Mouse (Mus musculus) induced T-regulatory cell, adult 2 months (primary cell): ENCODE measurements around the gene 4930432K21Rik.

Source experiments
- DNase-seq: peaks from one replicate; pipeline ENCODE4 v3.0.0-alpha.2; 2012; ENCODE audit warnings: low read depth

Gene 4930432K21Rik

DNA sequence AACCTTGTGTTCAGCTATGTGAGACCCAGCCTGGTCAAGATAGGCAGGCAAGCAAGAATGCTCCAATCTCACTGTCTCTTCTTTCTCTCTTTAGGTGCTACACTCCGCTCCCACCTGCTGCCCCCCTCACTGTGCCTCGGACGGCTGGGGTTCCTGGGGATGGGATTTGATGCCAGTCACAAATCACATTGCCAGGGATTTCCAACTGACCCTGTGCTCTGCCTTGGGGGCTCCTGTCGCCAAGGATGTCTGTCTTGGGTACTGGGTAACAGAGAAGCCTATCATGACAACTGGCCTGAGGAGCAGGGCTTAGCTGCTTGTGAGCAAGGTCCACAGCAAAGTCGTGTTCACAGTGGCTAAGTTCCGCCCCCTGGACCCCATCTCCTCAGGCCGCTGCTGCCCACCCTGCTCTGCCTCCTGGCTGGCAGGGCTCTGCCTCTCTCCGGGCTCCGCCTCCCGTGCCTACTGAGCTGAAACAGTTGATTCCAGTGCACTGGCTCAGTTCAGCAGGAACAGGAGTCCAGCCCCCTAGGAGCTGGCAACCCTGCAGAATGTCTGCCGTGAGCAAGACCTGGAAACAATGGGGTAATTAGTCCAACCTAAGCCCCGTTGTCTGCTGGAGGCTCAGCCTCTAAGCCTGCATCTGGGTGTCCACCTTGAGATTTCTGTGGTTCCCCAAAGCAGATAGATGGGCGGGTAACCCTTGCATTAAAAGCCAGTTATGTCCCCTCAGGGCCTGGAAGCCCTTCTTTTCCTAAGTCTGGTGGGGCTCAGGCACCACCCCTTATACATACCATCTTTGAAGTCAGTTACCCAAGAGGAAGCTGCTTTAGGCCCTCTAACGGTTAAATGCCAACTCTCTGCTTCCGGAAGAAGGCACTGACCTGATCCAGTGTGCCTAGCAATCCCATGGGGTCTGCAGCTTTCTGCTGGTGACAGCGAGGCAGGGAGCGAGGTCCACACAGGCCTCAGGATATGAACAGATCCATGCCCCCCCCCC is 60.9 kb downstream of the 4930432K21Rik start:
- DNase-seq: peak; percentile 57

DNA sequence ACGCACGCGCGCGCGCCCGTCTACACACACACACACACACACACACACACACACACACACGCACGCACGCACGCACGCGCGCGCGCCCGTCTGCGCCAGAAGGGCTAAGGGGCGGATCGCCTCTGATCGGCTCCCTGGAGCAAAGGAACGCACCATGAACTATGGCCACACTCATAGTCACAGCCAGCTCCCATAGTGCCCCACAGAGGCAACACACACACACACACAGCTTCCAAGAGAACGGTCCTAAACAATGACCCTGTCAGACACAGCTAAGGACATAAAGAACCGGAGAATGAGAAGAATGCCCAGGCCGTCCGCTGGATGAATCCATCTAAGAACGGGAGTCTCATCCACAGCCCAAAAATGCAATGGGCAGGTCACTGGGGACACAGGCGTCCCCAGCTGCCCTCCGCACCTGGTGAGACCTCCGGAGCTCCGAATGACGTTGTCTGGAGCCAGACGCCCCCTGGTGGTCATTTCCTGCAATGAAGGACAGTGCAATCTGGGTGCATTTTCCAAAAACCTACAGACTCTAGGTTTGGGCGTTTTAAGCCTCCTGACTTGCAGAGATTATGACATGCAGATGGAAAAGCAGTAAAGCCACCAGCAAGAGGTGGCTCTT is 62.5 kb downstream of the 4930432K21Rik start:
- DNase-seq: peak; percentile 91

DNA sequence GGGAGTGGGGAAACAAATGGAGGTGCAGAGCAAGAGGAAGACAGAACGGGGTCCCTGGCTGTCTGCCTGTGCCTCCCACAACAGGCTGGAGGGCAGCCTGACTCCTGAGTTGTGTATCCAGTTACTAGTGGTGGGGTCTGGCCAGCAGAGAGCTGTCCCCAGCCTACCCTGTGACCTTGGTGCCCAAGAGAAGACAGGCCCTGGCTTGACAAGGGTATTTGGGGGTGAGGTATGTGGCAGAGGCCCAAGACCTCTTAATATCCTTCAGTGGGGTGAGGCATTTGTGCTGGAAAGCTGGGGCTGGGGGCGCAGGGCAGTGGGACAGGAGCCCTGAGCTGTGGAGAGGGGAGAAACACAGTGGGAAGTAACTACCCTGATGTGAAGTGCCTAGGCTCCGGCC is 63.4 kb downstream of the 4930432K21Rik start:
- DNase-seq: no peak

DNA sequence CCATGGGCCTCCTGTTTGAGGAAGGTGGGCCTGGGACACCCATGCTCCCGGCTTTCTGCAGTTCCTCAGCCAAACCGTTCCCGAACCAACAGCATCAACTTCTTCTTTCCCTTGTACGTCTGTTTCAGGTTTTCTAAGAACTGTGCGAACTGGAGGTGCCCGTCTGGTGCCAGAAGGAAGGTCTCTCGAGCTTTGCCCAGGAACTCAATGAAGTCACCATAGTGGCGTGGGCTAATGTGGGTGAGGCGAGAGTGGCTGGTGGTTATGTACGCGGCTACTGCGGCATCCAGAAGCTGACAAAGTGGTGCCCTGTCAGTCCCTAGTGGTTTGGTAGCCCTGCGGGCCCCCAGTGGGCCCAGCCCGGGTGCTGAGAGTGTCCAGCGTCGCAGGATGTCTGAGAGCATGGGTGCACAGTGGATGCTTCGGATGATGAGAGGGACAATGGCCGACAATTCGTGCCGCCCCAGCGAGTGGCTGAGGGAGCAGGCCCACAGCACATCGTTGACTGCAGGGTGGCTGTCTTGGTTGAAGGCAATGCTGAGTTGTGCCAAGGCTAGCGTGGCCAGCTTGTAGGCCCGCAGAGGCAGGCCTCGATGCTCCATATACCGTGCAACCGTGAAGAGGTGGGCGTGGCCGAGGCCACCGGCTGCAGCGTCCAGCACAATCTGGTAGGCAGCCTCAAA is 64.2 kb downstream of the 4930432K21Rik start:
- DNase-seq: no peak

DNA sequence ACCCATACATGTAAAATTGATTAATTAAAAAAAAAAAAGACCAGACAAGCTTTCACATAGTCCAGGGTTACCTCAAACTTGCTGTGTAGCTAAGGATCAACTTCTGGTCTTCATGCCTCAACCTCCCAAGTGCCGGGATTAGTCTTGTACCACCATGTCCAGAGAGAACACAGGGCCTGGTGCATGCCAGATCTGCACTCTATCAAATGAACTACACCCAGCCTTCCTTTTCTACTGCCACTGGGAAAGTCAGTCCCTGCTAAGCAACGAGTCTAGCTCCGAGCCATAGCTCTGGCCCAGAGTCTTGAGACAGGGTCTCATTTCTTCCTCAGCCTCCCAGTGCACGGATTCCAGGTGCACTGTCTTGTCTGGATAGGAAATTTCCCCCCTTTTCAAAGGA is 65.5 kb downstream of the 4930432K21Rik start:
- no peak for DNase-seq

DNA sequence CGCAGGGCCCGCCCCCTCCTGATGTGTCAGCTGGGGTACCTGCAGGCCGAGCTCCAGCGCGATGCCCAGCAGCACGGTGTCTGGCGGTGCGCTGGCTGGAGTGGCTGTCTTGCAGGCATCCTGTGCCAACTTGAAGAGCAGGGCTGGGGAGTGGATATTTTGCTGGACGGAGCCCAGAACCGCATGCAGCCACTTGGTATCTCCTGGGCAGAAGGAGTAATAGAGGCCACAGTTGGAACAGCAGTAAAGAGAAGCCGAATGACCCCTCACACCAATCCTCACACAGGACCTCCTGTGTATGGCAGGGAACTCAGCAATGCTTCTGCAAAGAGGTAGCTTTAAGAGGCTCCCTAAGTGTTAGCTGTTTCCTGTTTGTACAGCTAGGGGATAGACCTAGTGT is 69.4 kb downstream of the 4930432K21Rik start:
- no peak for DNase-seq

DNA sequence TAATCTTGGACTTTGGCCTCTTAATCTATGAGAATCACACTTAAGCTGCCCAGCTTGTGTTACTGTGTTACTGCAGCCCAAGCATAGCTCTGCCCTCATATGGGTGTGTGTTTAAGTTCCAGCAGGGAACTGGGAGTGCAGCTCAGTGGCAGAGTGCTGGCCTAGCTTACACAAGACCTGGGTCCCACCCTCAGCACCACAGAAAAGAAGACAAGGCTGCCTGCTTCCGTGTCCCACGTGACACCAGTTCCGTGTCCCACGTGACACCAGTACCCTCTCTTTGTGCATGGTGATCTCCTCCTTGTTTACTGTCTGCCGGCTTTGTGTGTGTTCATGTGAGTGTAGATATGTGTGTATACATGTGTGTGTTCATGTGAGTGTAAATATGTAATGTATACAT is 70.3 kb downstream of the 4930432K21Rik start:
- DNase-seq: no peak

DNA sequence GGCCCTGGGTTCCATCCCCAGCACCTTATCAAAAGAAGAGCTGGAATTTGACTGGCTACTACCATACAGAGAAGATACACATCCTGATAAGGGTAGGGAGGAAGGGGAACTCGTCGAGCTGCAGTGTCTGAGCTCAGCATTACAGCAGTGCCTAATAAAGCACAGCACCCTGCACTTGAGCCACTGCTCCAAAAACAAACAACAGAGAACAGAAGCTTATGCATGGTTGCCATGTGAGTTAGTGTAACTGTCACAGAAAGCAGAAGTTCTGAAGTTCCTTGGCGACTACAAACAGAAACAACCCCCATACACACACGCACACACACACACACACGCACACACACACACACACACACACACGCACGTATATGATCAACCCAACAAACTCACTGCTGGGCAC is 72.3 kb downstream of the 4930432K21Rik start:
- DNase-seq: no peak
